Comparison of ENCODE assay signal across 8 mouse cellular contexts in the genomic region with DNA sequence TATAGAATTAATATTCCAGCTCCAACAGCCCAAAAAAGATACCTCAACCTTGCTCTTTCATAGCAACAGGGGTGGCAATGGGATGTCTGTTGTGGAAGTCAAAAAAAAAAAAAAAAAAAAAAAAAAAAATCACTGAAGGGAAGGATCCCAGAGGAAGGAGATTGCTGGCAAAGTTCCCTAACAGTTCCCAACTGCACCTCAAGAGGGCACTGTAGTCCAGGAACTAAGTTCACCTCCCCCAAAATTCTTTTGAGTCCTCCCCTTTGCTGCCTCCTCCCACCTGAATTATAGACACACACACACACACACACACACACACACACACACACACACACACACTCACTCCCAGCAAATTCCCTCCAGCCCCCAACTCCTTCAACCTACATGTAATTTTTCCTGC. TPM values are rescaled to one million over a fixed set of nuclear protein-coding genes. Genes with fewer than 3 reads are reported as not detected.
DNase-seq lines count a peak whose midpoint lies in the region; ATAC-seq lines count a peak whose summit lies in the region.

No protein-coding gene starts in this region.

- no peak for ATAC-seq in CD4-positive, CD25-positive, alpha-beta regulatory T cell, adult 4 months
- peak; percentile 60 for ATAC-seq in megakaryocyte, adult 5-6 weeks (ENCODE audit: poor library complexity, severe bottlenecking)

- no peaks in the 10 kb centered on the region for H3K27me3 ChIP-seq in splenic B cell, adult 2 months (ENCODE audit: control insufficient read depth, insufficient read depth, low read length, poor library complexity, severe bottlenecking)

- DNase-seq in CD4-positive, CD25-positive, alpha-beta regulatory T cell, adult 2 months (ENCODE audit: low read depth, low spot score) = peak; percentile 70
- DNase-seq in NIH3T3 (ENCODE audit: low read depth) = peak; percentile 94
- DNase-seq in cerebellum, postnatal 14 days = peak; percentile 91 to 96
- peak; percentile 86 for DNase-seq in heart, adult 8-10 months (ENCODE audit: low spot score)
- peak; percentile 74 to 77 for DNase-seq in layer of hippocampus, postnatal 36 days
- peak; percentile 75 for DNase-seq in splenic B cell, adult 2 months (ENCODE audit: low read depth, low spot score)

- no peaks in the 10 kb centered on the region for H3K36me3 ChIP-seq in splenic B cell, adult 2 months (ENCODE audit: control insufficient read depth, insufficient read depth, low read length, poor library complexity, severe bottlenecking)

RNA-seq across cellular contexts. Expression of a gene that starts 4.3 kb away (rescaled TPM):
- polyA plus RNA-seq in CD4-positive, CD25-positive, alpha-beta regulatory T cell, adult 4 months (2017; shearing (Covaris generic)) = under 1 TPM; 0.27 to 0.39 TPM
- total RNA-seq in heart, adult 8-10 months (2022) = not detected
- under 1 TPM; 0.10 to 0.13 TPM for total RNA-seq in layer of hippocampus, postnatal 36 days (2021)
- 0.04 TPM in 1 of 2 replicates, not detected in the other for total RNA-seq in megakaryocyte, adult 5-6 weeks (2015)
- total RNA-seq in megakaryocyte, adult 5-6 weeks (2017) = not detected in 2 replicates

RNA-seq across cellular contexts. Expression of a gene that starts 21.2 kb away (rescaled TPM):
- polyA plus RNA-seq in CD4-positive, CD25-positive, alpha-beta regulatory T cell, adult 4 months (2017; shearing (Covaris generic)) = 10 to 100 TPM; 44.2 to 57.4 TPM
- total RNA-seq in heart, adult 8-10 months (2022) = 10 to 100 TPM; 15.0 to 18.3 (median 16.2) TPM
- total RNA-seq in layer of hippocampus, postnatal 36 days (2021) = 10 to 100 TPM; 32.5 to 37.0 TPM
- total RNA-seq in megakaryocyte, adult 5-6 weeks (2015) = 20.4 and 27.5 TPM in 2 replicates
- 11.9 and 14.9 TPM in 2 replicates for total RNA-seq in megakaryocyte, adult 5-6 weeks (2017)

RNA-seq across cellular contexts. Expression of a gene that starts 37.2 kb away (rescaled TPM):
- 10 to 100 TPM; 35.6 to 36.1 TPM for polyA plus RNA-seq in CD4-positive, CD25-positive, alpha-beta regulatory T cell, adult 4 months (2017; shearing (Covaris generic))
- total RNA-seq in heart, adult 8-10 months (2022) = 10 to 100 TPM; 25.5 to 37.3 (median 27.2) TPM
- total RNA-seq in layer of hippocampus, postnatal 36 days (2021) = 10 to 100 TPM; 56.7 to 58.9 TPM
- total RNA-seq in megakaryocyte, adult 5-6 weeks (2015) = 8.3 and 8.5 TPM in 2 replicates
- total RNA-seq in megakaryocyte, adult 5-6 weeks (2017) = 5.6 and 5.9 TPM in 2 replicates

RNA-seq across cellular contexts. Expression of a gene that starts 51.9 kb away (rescaled TPM):
- not detected for polyA plus RNA-seq in CD4-positive, CD25-positive, alpha-beta regulatory T cell, adult 4 months (2017; shearing (Covaris generic))
- not detected for total RNA-seq in heart, adult 8-10 months (2022)
- not detected for total RNA-seq in layer of hippocampus, postnatal 36 days (2021)
- total RNA-seq in megakaryocyte, adult 5-6 weeks (2015) = not detected in 2 replicates
- total RNA-seq in megakaryocyte, adult 5-6 weeks (2017) = not detected in 2 replicates

RNA-seq across cellular contexts. Expression of a gene that starts 52.2 kb away (rescaled TPM):
- polyA plus RNA-seq in CD4-positive, CD25-positive, alpha-beta regulatory T cell, adult 4 months (2017; shearing (Covaris generic)) = 10 to 100 TPM; 36.8 to 66.7 TPM
- 100 to 1,000 TPM; 243 to 256 (median 246) TPM for total RNA-seq in heart, adult 8-10 months (2022)
- total RNA-seq in layer of hippocampus, postnatal 36 days (2021) = 100 to 1,000 TPM; 554 to 565 TPM
- 393 and 449 TPM in 2 replicates for total RNA-seq in megakaryocyte, adult 5-6 weeks (2015)
- total RNA-seq in megakaryocyte, adult 5-6 weeks (2017) = 377 and 389 TPM in 2 replicates
